Mouse (Mus musculus): Measurements from ENCODE around the gene Vkorc1l1. TPM values are rescaled to one million over a fixed set of nuclear protein-coding genes. Genes with fewer than 3 reads are reported as not detected.

Vkorc1l1 gene
- total and polyA plus RNA-seq, 3 experiments: 21.6 to 122 (median 90.2) TPM

DNA sequence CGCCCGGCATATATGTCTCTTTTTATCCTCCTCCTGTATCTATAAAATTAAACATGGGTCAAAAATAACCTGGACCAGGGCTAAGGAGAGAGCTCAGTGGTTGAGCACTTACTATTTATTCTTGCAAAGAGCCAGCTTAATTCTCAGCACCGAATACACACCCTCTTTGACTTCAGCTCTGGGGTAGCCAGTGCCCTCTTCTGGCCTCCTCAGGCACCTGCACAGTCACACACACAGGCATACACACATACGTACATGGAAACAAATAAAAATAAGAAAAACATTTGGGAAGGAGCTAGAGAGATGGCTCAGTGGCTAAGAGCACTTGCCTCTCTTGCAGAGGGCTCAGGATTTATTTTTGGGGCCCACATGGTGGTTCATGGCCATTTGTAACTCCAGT lies 19.8 kb upstream of the Vkorc1l1 start:
- no peak for TF ChIP-seq POLR2AphosphoS5 (IDR thresholded peaks at IDR 0.05; ENCODE audit: insufficient replicate concordance, low read depth, low read length)
- no peak for TF ChIP-seq CTCF (IDR thresholded peaks at IDR 0.05; ENCODE audit: low read depth, low read length)
- TF ChIP-seq GATA2 (IDR thresholded peaks at IDR 0.05; ENCODE audit: borderline replicate concordance, low read depth, low read length): no peak
- no peak for TF ChIP-seq GATA1 (IDR thresholded peaks at IDR 0.05; ENCODE audit: borderline replicate concordance, low read length)
- TF ChIP-seq TAL1 (conservative IDR thresholded peaks at IDR 0.05; ENCODE audit: low read depth, low read length): no peak
- H3K4me3 ChIP-seq (ENCODE audit: low read depth, low read length): no peak overlapping the region
- ATAC-seq (ENCODE audit: extremely low read depth, insufficient number of reproducible peaks, low FRiP score, poor library complexity, severe bottlenecking) (no peak), DNase-seq (ENCODE audit: low spot score) (no peak)
- peaks cover 23% of the 10 kb centered on the region for H3K4me1 ChIP-seq (ENCODE audit: insufficient read depth, low read depth, low read length)
- H3K36me3 ChIP-seq (replicated peaks): no peaks in the 10 kb centered on the region
- H3K9me3 ChIP-seq (replicated peaks): no peaks in the 10 kb centered on the region
- no peaks in the 10 kb centered on the region for H3K27me3 ChIP-seq (ENCODE audit: insufficient read depth, low read length)

DNA sequence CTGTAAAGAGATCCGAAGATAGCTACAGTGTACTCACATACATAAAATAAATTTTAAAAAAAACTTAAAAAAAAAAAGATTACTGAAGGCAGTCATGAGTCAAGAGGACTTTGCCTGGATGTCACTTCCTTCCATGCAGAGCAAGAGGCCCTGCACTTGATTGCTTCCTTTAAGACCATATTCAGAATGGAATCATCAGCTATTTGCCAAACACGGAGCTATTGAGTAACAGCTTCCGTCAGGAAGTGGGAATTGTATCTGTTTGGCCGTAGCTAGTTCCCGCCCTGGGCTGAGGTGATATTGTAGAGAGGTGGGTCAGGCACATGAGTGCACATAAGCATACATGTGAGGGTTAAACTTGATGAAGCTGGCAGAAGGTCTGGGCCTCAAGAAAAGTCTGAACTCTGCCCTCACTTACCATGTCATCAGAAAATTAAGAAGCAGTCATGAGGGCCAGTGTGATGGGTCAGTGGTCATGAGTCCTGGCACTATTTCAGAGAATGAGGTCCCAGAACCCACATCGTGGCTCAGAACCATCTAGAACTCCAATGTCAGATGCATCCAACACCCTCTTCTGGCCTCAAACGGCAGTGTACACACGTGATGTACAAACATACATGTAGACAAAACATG lies 16.8 kb upstream of the Vkorc1l1 start:
- peaks cover 7% of the 10 kb centered on the region for H3K4me1 ChIP-seq (ENCODE audit: insufficient read depth, low read depth, low read length)
- TF ChIP-seq GATA1 (IDR thresholded peaks at IDR 0.05; ENCODE audit: borderline replicate concordance, low read length) (no peak), GATA2 (IDR thresholded peaks at IDR 0.05; ENCODE audit: borderline replicate concordance, low read depth, low read length) (no peak), CTCF (IDR thresholded peaks at IDR 0.05; ENCODE audit: low read depth, low read length) (no peak), POLR2AphosphoS5 (IDR thresholded peaks at IDR 0.05; ENCODE audit: insufficient replicate concordance, low read depth, low read length) (no peak), TAL1 (conservative IDR thresholded peaks at IDR 0.05; ENCODE audit: low read depth, low read length) (no peak)

DNA sequence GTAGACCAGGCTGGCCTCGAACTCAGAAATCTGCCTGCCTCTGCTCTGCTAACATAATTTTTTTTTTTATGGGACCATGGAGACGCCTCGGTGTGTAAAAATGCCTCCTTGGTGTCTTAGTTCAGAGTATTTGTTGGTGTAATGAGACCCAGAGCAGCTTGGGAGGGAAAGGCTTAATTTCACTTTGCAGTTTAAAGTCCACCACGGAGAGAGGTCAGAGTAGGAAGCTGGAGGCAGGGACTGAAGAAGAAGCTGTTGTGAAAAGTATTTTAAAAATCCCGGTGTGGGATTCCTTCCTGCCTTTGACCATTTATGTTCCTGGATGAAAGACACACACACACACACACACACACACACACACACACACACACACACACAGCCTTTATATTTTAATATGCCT lies 15.8 kb upstream of the Vkorc1l1 start:
- Histone ChIP-seq H3K9me3 (replicated peaks) (no peaks in the 10 kb centered on the region), H3K27me3 (ENCODE audit: insufficient read depth, low read length) (no peaks in the 10 kb centered on the region), H3K4me1 (ENCODE audit: insufficient read depth, low read depth, low read length) (peaks cover 15% of the 10 kb centered on the region), H3K4me3 (ENCODE audit: low read depth, low read length) (no peak overlapping the region), H3K36me3 (replicated peaks) (no peaks in the 10 kb centered on the region)
- DNase-seq (ENCODE audit: low spot score) (no peak), ATAC-seq (ENCODE audit: extremely low read depth, insufficient number of reproducible peaks, low FRiP score, poor library complexity, severe bottlenecking) (no peak)
- TF ChIP-seq GATA1 (IDR thresholded peaks at IDR 0.05; ENCODE audit: borderline replicate concordance, low read length) (no peak), POLR2AphosphoS5 (IDR thresholded peaks at IDR 0.05; ENCODE audit: insufficient replicate concordance, low read depth, low read length) (no peak), TAL1 (conservative IDR thresholded peaks at IDR 0.05; ENCODE audit: low read depth, low read length) (no peak), GATA2 (IDR thresholded peaks at IDR 0.05; ENCODE audit: borderline replicate concordance, low read depth, low read length) (no peak)

More for the DNA sequence above, 16.8 kb upstream of the Vkorc1l1 start:
- no peaks in the 10 kb centered on the region for H3K36me3 ChIP-seq (replicated peaks)
- H3K4me3 ChIP-seq (ENCODE audit: low read depth, low read length): no peak overlapping the region
- ATAC-seq (ENCODE audit: extremely low read depth, insufficient number of reproducible peaks, low FRiP score, poor library complexity, severe bottlenecking) (no peak), DNase-seq (ENCODE audit: low spot score) (no peak)
- H3K27me3 ChIP-seq (ENCODE audit: insufficient read depth, low read length): no peaks in the 10 kb centered on the region
- no peaks in the 10 kb centered on the region for H3K9me3 ChIP-seq (replicated peaks)

GRCm38 (mm10) chr5:129929924-129930855 lies 11.6 kb upstream of the Vkorc1l1 start:
- no peaks in the 10 kb centered on the region for H3K36me3 ChIP-seq (replicated peaks)
- DNase-seq (ENCODE audit: low spot score) (no peak), ATAC-seq (ENCODE audit: extremely low read depth, insufficient number of reproducible peaks, low FRiP score, poor library complexity, severe bottlenecking) (no peak)
- H3K4me1 ChIP-seq (ENCODE audit: insufficient read depth, low read depth, low read length): peaks cover 15% of the 10 kb centered on the region
- H3K9me3 ChIP-seq (replicated peaks): peaks cover 2% of the 10 kb centered on the region; the same call in 1 of the 2 replicates
- H3K4me3 ChIP-seq (ENCODE audit: low read depth, low read length): no peak overlapping the region
- TF ChIP-seq GATA2 (IDR thresholded peaks at IDR 0.05; ENCODE audit: borderline replicate concordance, low read depth, low read length) (no peak), POLR2AphosphoS5 (IDR thresholded peaks at IDR 0.05; ENCODE audit: insufficient replicate concordance, low read depth, low read length) (no peak), CTCF (IDR thresholded peaks at IDR 0.05; ENCODE audit: low read depth, low read length) (no peak), GATA1 (IDR thresholded peaks at IDR 0.05; ENCODE audit: borderline replicate concordance, low read length) (no peak), TAL1 (conservative IDR thresholded peaks at IDR 0.05; ENCODE audit: low read depth, low read length) (no peak)
- H3K27me3 ChIP-seq (ENCODE audit: insufficient read depth, low read length): no peaks in the 10 kb centered on the region

GRCm38 (mm10) chr5:129936941-129937340 lies 4.8 kb upstream of the Vkorc1l1 start:
- H3K36me3 ChIP-seq (replicated peaks): no peaks in the 10 kb centered on the region
- peaks cover 2% of the 10 kb centered on the region; the same call in 1 of the 2 replicates for H3K9me3 ChIP-seq (replicated peaks)
- TF ChIP-seq TAL1 (conservative IDR thresholded peaks at IDR 0.05; ENCODE audit: low read depth, low read length): no peak
- ATAC-seq (ENCODE audit: extremely low read depth, insufficient number of reproducible peaks, low FRiP score, poor library complexity, severe bottlenecking): no peak
- H3K4me3 ChIP-seq (ENCODE audit: low read depth, low read length): no peak overlapping the region
- peaks cover 22% of the 10 kb centered on the region for H3K4me1 ChIP-seq (ENCODE audit: insufficient read depth, low read depth, low read length)
- no peaks in the 10 kb centered on the region for H3K27me3 ChIP-seq (ENCODE audit: insufficient read depth, low read length)
- DNase-seq (ENCODE audit: low spot score): no peak

DNA sequence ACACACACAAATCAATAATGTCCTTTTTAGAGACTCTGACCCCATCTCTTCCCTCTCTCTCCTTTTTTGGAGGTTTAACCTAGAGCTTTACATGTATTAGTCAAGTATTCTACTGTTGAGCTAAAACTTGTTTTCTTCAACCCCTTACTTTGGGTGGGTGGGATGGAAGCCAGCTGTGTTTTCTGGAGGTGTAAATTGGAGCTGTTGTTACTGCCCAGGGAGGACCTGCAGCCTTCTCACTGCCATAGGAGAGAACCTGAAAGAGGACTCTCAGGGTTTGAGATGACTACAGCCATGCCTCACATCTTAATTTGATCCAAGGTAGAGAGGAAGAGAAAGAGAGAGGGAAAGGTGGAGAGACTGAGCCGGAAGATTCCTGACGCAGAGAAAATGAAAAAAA lies 1.5 kb upstream of the Vkorc1l1 start:
- Histone ChIP-seq H3K4me3 (ENCODE audit: low read depth, low read length) (peak overlapping the region; percentile 71; the same call in 1 of the 2 replicates), H3K9me3 (replicated peaks) (no peaks in the 10 kb centered on the region), H3K27me3 (ENCODE audit: insufficient read depth, low read length) (no peaks in the 10 kb centered on the region), H3K36me3 (replicated peaks) (peaks cover 10% of the 10 kb centered on the region), H3K4me1 (ENCODE audit: insufficient read depth, low read depth, low read length) (peaks cover 31% of the 10 kb centered on the region)
- DNase-seq (ENCODE audit: low spot score): no peak
- no peak for ATAC-seq (ENCODE audit: extremely low read depth, insufficient number of reproducible peaks, low FRiP score, poor library complexity, severe bottlenecking)
- TF ChIP-seq CTCF (IDR thresholded peaks at IDR 0.05; ENCODE audit: low read depth, low read length) (no peak), TAL1 (conservative IDR thresholded peaks at IDR 0.05; ENCODE audit: low read depth, low read length) (no peak), POLR2AphosphoS5 (IDR thresholded peaks at IDR 0.05; ENCODE audit: insufficient replicate concordance, low read depth, low read length) (no peak), GATA2 (IDR thresholded peaks at IDR 0.05; ENCODE audit: borderline replicate concordance, low read depth, low read length) (no peak), GATA1 (IDR thresholded peaks at IDR 0.05; ENCODE audit: borderline replicate concordance, low read length) (no peak)

Measured in G1E (cell line).